Mouse (Mus musculus): ENCODE measurements around the gene Gnaq.

DNA sequence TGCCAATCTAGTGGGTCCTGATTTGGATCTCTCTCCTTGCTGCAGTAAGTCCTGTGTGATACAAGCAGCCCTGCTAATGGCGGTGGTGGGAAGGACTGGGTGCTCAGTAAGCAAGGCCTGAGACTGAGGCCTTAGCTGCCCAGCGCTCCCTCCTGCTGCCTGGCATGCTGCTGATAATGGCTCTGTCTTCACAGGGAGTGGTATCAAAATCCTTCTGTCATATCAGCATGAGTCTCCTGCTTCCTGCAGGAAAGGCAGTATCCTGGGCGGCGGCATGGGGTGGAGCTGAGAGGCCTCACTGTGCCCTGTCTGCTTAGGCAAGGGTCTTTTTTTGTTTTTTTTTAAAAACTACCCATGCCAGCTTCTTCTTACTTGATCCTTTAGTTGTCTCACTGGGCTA is 9.2 kb downstream of the Gnaq start:
- TF ChIP-seq CTCF (IDR thresholded peaks at IDR 0.05; ENCODE audit: insufficient read depth, low read depth, low read length) = no peak
- no peak for TF ChIP-seq POLR2A (IDR thresholded peaks at IDR 0.05; ENCODE audit: insufficient read depth, low read depth, low read length)
